Mouse (Mus musculus) E14TG2a.4 (cell line): Measurements from ENCODE around the gene Sema3b.

ENCODE experiments used
- CTCF ChIP-seq: conservative IDR thresholded peaks from 2 replicates; pipeline ENCODE4 v1.5.1; 2014; ENCODE audit warnings: low read length
- POU5F1 ChIP-seq: IDR thresholded peaks from 2 replicates; pipeline ENCODE4 v1.6.1; 2014; ENCODE audit warnings: low read length, borderline replicate concordance

DNA sequence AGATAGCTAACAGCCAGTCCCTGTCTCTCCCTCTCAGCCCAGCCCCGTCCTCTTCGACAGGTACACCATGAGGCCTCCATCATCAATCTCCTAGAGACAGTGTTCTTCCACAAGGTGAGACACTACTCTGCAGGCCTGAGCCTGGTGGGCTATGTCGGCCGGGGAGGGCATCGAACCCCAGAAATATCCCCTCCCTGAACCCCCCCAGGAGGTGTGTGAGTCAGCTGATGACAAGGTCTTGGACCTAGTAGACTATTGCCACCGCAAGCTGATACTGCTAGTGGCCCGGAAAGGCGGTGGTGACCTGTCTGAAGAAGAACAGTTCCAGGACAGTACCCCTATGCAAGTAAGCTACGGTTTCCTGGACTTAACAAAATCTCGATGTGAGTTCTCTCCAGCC lies 60.2 kb downstream of the Sema3b start:
- TF ChIP-seq CTCF (no peak), POU5F1 (no peak)
